Mouse (Mus musculus) frontal cortex, postnatal 14 days (tissue): Measurements from ENCODE around the gene Sema6b.

Experiments
- DNase-seq, 2 experiments: peaks; one replicate each; pipeline ENCODE4 v3.0.0; 2022; ENCODE audit warnings: low spot score in 2 of 2

The Sema6b gene

DNA sequence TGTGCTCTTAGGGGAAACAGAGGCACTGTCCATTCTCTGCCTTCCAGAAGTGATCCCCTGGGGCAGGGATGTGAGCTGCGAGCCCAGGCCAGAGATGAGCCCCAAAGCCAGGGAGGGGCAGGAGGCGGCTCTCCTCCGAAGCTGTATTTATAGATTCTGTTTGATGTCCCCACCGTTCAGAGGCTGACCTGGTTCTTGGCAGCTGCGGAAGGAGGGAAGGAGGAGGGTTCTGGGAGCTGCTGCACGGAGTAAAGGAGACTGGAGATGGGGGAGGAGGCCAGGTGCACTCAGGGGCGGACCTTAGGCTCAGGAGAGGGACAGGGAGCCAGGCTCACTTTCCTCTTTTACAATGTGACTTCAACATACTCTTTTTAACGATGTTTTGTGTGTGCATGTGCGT, 6.0 kb upstream of the Sema6b start:
- no peak for DNase-seq

DNA sequence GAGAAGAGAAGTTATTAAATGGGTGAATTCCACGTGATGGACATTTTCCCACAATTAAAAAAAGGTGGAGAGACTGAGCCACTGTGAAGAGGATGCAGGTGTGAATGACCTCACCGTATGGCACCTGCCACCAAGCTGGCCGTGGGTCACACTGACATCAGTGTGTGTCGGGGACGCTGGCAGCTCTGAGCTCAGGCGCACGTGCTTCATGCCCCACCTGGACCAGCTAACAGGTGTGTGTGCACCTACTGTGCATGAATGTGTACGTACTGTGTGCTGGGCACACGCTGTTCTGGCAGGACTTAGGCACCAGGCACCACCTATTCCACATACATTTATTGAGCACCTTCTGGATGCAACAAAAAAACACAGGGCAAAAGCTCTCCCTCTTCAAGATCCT, 4.4 kb upstream of the Sema6b start:
- no peak for DNase-seq

DNA sequence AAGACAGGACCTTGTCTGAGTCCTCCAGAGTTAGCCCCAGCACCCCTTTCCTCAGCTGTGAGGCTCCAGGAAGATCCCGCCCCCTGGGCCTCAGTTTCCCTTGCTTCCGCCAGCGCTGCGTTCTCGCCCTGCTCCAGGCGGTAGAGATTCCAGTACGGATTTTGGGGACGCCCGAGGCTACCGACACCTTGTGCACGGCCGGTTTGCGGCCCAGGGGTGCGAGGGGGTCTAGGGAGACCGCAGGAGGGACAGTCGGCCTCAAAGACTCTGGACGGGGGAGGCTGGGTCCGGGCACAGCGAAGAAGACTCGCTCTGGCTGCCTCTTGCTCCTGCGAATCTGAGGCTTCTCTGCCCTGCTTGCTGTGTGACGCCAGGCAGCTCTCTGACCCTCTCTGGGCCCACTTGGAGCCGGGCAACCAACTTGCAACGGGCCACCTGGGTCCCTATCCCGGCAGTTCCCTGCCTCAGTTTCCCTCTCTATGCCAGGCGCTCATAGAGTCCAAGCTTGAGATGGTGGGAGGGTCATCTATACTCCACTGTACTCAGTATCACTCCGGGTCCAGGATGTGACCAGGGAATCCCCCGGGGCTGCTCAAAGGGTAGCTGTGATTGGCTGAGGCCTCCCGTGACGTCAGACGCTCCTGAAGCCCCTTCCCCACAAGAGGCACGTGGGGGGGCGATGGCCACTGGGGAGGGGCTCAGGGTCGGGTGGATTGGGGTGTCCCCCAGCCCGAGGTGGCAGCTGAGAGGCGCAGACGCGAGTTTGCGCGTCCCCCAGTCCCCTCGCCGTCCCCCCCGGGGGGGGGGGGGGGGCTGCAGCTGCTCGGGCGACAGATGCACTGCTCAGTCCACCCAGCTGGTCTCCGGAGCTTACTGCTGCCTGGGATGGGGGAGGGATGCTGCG, 1.8 kb upstream of the Sema6b start:
- DNase-seq: peak in 1 of 2 experiments; percentile 27

DNA sequence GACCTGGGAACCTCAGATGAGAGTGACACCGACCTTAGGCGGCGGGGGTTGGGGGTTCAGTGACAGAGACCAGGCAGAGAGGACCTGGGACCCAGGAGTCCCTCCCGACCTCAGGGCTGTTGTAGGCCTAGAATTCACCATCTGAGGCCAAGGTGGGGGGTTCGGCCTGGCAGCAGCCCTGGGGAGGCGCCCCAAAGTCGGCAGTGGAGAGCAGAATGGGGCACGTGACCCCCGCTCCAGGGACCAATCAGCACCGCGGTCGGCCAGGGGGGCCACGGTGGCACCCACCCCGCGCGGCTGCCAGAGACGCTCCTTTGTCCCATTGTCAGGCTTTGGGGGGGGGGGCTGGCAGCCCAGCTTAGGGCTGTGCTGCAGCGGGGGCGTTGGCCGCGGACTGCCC, 788 bp downstream of the Sema6b start:
- DNase-seq: no peak

DNA sequence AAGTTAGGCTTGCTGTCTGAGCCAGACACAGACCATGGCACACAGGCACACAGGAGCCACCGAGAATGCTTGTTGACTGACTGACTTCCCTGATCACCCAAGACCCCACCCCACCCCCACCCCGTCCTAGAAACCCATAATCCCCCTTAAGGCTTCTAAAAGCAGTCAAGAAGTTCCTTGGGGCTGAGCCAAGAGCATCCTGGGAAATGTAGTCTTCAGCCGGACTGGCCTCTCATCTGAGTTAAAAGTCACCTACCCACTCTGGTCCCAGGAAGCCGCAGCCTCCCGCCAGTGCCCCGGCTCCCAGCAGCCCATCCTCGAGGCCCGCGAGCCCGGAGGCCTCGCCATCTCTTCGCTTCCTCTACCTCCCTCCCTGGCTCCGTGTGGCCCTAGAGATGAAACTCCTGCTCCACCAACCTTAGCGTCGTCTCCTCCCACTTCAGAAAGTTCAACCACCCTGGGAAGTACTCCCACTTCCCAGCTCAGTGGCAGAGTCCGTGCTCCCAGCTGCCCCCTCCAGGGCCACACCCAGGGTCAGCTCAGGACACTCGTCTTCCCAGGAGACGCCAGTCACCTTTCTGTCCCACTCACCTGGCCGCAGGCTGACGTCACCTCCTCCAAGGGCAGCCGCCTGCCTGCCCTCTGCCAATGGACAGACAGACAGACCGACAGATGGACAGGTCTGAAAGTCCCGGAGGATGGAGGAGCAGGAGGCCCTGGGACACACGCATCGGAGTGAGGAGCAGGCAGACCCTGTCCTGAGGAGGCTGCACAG, 2.1 kb downstream of the Sema6b start:
- no peak for DNase-seq

DNA sequence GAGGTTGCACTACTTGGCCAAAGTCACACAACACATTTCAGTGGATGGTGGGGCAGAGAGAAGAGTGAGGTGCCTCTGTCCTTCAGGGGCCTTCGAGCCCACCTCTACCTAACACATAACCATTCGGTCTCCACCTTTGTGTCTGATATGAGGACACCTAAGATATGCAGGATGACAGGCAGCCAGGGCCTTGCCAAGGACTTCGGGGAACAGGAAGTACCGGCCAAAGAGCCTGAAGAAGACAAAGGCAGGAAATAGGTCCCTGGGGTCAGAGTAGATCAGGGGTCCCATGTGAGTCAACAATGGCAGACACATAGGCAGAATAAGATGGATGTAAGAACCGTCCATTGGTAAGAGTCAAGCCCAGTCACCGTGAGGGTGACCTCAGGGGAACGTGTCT, 3.6 kb downstream of the Sema6b start:
- no peak for DNase-seq

DNA sequence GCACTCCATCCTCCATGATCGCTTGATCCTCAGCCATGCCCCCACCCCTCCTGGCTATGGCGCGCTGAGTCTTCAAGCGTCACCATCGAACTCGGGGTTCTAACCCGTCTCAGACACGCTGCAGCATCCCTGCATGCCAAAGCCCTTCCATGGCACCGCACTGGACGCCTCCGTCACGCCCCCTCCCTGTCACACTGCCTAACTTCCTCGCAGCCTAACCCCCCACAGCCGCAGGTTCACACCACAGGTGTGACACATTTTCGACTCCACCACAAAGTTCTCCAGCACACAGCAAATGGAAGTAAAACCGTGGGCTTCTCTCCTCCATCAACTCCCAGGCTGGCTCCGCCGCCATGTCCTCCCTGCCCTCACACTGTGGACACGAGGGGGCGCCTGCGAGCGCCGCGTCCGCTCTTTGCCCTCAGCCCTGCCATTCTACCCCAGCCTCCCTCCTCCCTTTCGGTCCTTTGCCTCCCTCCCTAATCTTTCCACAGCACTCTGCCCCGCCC, 5.6 kb downstream of the Sema6b start:
- DNase-seq: no peak

DNA sequence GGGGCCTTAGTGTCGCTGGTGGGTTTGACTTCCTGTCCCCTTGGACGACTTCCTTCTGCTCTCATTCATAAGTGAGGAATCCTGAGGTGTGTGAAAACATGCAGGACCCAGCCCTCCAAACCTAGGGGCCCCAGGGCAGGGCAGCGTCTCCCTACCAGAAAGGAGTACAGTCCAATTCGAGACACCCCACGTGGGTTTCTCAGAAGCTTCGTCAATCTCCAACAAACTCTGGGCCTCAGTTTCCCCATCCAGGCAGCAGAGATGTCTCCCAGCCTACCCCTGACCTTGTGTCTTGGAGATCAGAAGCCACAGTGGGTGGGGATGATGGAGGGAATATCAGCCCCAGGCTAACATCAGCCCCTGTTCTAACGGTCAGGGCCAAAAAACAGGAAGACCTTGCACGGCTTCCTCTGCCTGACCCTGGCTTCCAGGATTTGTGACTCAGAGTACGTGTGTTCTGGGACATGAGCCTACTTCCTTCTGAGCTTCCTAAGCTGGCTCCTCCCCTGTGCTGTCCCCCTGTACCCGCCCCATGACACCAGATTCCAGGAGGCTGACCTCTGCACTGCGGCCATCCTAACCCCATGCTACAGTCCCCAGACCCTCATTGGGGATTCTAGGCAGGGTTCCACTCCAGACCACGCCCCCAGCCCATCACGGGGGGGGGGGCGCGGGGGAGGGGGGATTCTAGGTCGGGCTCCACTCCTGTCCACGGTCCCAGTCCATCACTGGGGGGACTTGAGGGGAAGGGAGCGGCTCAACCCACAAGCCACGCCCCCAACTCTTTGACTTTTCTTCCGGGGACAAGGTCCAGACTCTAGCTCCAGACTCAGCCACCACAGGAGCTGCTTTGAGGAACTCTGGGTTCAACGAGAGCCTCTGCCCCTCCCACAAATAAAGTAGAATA, 6.4 kb downstream of the Sema6b start:
- no peak for DNase-seq

DNA sequence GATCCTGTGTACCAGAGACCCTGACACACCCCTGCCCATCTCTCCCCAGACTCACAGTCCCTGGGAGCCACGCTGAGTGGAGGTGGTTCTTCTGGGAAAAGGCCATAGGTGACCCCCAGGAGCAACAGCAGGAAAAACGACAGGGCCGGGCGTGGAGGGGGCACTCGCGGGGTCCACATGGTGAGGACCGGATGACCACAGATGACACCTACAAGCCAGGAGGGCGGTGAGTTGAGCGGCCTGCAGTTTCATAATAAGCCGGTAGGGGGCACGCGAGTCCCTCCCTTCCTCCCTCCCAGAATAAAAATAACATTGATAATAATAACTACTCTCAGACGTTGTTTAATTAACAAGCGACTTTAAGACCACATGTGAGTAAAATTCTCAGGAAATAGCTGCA, 7.5 kb downstream of the Sema6b start:
- DNase-seq: no peak

DNA sequence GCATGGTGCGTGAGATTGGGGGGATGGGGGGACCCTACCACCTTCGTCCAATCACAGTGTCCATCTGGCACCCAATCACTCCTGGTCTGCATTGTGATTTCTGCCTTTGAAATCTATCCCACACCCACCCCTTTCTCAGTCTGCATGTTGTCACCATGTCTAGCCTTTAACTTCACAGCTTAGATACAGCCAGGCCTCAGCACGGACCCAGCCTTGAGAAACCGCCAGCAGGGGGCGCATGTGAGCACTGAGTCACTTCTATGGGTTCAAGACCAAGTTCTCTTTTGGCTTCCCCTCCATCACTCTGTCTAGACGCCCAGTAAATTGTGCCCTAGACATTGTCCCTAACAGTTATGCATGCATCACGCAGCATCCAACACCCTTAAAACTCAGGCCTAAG, 8.3 kb downstream of the Sema6b start:
- DNase-seq: no peak

DNA sequence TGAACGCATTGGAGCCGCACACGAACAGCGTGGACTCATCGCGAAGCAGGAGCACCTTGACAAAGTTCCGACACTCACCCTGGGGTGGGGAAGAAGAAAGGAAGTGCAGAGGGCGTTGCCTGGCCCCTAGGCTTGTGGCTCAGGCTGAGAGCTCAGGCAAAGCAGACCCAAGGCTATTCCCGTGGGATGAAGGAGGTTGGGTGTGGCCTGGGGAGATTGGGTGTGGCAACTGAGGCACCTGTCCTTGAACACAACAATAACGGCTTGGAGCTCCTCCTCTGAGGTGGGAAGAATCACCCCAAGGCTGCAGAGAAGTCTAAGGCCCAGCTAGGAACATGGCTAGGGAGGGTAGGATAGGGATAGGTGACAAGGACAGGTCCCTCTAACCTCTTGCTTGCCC, 9.0 kb downstream of the Sema6b start:
- no peak for DNase-seq

DNA sequence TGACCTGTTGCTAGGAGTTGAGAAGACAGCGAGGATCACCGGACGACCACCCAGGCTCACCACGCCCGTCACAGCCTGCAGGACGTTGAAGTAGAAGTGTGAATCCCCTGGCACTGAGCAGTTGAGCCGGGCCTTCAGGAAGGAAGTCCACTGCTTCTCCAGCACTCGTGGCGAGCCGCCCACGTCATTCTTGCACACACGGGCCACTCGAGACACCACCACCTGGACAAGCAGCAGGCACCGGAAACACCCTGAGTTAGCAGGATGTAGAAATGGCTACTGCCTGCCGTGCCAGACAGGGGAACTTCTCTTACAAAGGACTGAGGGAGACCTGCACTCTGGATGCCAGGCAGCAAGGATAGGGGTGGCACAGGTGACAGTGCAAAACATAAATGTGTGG, 11.9 kb downstream of the Sema6b start:
- no peak for DNase-seq

DNA sequence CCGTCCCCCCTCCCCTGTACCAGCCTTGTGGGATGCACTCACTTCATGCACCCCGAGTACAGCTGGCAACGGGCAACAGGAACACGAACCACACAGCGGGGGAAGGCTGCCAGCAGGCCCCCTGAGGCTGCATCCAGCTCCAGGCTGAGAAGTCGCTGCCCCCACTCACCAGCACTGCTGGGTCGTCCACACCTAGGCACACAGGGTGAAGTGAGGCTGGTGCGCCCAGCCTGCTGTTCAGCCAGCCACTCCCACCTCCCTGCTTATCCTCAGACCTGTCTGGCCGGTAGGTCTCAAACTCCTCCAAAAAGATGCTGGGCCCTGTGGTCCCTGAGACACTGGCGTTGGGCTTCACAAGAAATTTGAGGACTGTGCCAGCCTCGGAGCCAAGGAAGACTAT, 14.0 kb downstream of the Sema6b start:
- DNase-seq: no peak

DNA sequence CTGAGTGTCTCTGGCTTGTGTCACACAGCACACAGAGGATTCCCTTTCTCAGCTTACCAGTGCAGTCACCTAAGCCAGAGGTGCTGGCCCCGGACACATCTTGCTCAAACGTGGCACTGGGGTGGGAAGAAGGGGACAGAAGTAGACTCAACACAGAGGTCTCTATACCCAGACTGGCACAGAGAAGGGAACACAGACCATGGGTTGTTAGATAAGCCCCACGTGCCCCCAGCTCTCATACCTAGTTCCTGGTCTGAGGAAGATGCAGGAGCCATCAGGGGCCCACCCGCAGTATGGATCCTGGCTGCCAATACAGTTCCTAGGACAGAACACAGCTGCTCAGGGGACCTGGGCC, 14.9 kb downstream of the Sema6b start:
- no peak for DNase-seq

DNA sequence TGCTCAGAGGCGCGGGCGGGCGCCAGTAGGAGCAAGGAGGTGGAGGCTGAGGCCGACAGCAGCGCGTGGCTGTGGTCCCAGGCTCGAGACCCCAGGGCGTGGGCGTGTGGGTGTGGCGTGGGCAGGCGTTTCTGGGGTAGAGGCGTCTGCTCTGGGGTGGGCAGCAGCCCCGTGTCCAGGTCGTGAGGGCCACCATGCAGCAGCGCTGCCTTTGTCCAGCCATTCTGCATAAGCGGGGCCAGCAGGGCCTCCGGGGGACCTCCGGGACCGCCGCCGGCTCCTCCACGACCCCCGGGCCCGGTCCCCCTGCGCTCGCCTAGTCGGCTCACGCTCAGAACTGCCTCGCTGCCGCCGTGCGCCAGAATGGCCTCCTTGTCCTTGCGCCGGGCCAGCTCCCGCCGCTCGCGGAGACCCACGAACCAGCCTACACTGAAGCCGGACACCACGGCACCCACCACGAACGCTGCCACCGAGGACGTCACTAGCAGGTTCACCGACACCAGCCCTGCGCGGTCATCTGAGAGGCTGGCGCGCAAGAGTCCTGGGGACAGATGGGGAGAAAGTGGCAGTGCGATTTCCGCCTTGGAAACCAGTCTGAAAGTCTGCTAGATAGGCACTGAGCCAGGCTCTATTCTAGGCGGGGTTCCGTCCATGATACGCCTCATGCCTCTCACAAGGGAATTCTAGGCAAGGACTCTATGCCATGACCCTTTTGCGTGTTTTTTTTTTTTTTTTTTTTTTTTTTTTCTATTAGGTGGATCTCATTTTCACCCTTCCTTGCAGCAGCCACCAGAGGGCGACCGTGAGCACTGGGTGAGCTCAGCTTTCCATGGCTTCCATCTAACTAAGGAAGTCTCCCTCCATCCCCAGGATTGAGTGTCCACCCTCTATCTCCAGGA, 15.5 kb downstream of the Sema6b start:
- no peak for DNase-seq

DNA sequence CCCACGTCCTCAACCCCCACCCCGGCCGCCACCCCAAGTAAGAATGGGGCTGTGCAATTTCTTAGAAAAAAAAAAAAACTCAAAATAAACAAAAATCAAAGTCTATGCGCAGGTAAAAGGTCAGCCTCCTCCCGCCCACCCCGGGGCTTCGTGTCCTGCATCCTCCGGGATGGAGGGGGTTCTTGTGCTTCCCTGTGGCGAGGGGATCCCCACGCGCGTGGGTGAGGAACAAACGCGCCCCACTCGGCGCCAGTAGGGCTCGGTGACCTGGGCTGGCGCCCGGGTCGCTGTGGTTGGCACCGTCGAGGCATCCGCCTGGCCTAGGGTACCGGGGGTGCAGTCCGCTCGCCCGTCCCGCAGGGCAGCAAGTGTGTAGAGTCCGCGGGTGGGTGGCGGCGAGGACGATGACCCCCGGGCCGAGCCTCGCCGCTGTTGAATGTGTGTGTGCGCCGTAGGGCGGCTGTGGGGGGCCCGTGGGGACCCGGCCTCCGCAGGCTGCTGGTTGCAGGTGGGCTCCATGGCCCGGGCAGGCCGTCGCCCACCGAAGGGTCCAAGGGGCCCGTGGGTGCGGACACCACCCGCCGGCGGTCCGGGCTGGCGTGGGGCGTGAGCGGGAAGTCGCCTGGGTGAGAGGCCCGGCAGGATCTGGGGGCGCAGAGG, 16.3 kb downstream of the Sema6b start:
- no peak for DNase-seq

DNA sequence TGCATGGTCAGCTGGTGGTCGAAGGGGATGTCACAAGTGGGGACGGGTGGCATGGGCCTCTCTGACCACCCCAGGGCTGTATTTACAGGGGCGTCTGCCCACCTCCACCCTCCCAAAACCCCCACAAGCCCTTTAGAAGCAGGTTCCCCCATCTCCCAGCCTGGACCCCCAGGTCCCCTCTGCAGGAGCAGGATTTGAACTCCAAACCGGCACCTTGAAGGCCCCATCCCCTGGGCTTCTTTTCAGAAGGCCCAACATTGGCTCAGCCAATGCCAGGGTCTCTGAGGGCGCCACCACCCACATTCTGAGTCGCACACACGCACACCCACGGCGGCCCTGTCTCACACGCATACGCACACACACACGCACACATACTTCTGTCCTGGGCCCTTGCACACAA, 17.0 kb downstream of the Sema6b start:
- DNase-seq: no peak

DNA sequence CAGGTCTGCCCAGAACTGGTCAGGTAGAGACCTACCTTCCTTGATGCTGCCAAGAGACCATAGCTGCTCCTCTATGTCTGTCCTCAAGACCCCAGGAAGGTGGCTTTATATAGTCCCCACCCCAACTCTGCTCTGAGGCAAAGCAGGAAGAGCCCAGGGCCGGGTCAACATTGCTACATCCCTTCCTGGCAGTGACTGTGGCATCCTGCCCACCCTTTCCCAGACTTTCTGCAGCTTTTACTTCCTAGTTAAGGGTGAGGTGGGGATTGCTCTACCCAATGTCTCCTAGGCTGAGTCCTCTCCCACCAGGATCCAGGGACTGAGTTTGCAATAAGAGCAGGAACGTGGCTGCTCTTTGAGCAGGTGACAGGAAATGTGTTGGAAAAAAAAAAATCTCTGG, 18.3 kb downstream of the Sema6b start, which contains the start of gene Lrg1:
Lrg1 (minus strand) TSS at position 176 of the 400 bp plus-strand sequence.
- no peak for DNase-seq

DNA sequence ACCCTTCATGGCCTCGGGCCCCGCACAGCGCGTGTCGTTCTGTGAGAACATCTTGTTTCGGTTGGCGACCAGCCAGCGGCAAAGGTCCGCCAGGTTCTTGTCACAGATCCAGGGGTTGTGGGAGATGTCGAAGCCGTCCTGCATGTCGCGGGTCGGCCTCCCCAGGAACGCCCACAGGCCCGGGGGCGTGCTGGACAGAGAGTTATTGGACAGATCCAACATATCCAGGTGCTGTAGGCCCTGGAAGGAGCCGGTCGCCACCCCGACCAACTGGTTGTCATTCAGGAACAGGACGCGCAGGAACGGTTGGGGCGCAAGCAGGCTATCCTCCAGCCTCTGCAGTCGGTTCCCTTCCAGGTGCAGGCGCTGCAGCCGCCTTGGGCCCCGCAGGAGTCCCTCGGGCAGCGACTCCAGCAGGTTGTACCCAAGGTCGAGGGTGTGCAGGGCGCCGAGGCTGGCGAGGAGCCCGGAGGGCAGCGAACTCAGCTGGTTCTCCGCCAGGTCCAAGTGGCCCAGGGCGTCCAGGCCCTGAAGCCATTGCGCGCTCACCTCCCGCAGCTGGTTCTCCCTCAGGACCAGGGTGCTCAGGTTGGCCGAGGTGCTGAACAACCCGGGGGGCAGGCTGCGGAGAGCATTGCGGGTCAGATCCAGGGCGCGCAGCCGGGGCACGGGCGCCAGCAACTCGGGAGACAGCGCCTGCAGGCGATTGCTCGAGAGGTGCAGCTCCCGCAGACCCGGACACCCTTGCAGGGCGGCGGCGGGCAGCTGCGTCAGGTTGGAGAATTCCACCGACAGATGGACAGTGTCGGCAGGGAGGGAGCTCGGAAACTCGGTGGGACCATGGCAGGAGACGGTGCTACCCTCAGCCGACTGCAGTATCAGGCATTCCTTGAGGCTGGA, 19.9 kb downstream of the Sema6b start:
- no peak for DNase-seq
